Mouse (Mus musculus) intestine, postnatal 0 days (tissue): ENCODE measurements around the gene Pgc. TPM values are rescaled to one million over a fixed set of nuclear protein-coding genes. Genes with fewer than 3 reads are reported as not detected.

ENCODE experiments used
- ATAC-seq: fragments of 200-750 bp; cut with Nextera tagmentation; 2 replicates; pipeline ENCODE4 v1.8.0; 2017; ENCODE audit warnings: mild to moderate bottlenecking, moderate TSS enrichment, moderate library complexity
- H3K27ac ChIP-seq: fragments of 300-500 bp; sonication (generic); 2 replicates; pipeline ENCODE4 v1.5.1; 2014; ENCODE audit warnings: mild to moderate bottlenecking, low read depth, low read length, moderate library complexity
- H3K27me3 ChIP-seq: fragments of 300-500 bp; sonication (generic); replicated peaks from 2 replicates; pipeline ENCODE4 v1.6.1; 2014; ENCODE audit warnings: low read length, mixed read lengths; ENCODE audit not compliant: control insufficient read depth, insufficient read depth
- H3K36me3 ChIP-seq: fragments of 300-500 bp; sonication (generic); 2 replicates; pipeline ENCODE4 v1.6.1; 2014; ENCODE audit warnings: mild to moderate bottlenecking, moderate library complexity; ENCODE audit not compliant: control insufficient read depth, insufficient read depth
- H3K4me1 ChIP-seq: fragments of 300-500 bp; sonication (generic); replicated peaks from 2 replicates; pipeline ENCODE4 v1.6.1; 2014; ENCODE audit warnings: antibody characterized with exemption, low read length, mixed read lengths; ENCODE audit not compliant: control insufficient read depth, insufficient read depth
- H3K4me2 ChIP-seq: fragments of 300-500 bp; sonication (generic); replicated peaks from 2 replicates; pipeline ENCODE4 v1.6.1; 2014; ENCODE audit warnings: low read depth, mild to moderate bottlenecking, moderate library complexity
- H3K4me3 ChIP-seq: fragments of 300-500 bp; sonication (generic); 2 replicates; pipeline ENCODE4 v1.5.1; 2014; ENCODE audit warnings: low read depth, low read length
- H3K9ac ChIP-seq: fragments of 300-500 bp; sonication (generic); 2 replicates; pipeline ENCODE4 v1.6.1; 2014; ENCODE audit warnings: mild to moderate bottlenecking, low read depth, low read length
- H3K9me3 ChIP-seq: fragments of 300-500 bp; sonication (generic); 2 replicates; pipeline ENCODE4 v1.6.1; 2016; ENCODE audit warnings: mixed run types; ENCODE audit not compliant: control insufficient read depth
- CTCF ChIP-seq: sonication (generic); IDR thresholded peaks from 2 replicates; pipeline ENCODE4 v1.5.1; 2016; ENCODE audit warnings: low read depth, mild to moderate bottlenecking, control low read depth, antibody characterized with exemption, moderate library complexity
- WGBS: fragments of 180-500 bp; shearing (Covaris S2); extraction: QIAGEN DNeasy Blood & Tissue Kit; methylation state at CpG from one replicate; pipeline ENCODE4 v1.1.7; 2014; 5-methylcytosine and 5-hydroxymethylcytosine counted together
- polyA plus RNA-seq: library from polyadenylated mRNA; unstranded; fragments of >200 nt; fragmentation: Nextera tagmentation; extraction: Ambion mirVana; gene quantifications from 2 replicates; pipeline ENCODE4 v1.2.1, GENCODE M21; 2015

Pgc gene
- polyA plus RNA-seq, 1 experiment from 2014 or later: 7.4 TPM

- Histone ChIP-seq H3K9ac (peak within 1 kb of the TSS; percentile 74), H3K27ac (peak within 1 kb of the TSS; percentile 35), H3K36me3 (peaks cover 4% of the 10 kb centered on the region; the same call in 1 of the 2 replicates), H3K27me3 (no peaks in the 10 kb centered on the region), H3K4me1 (no peaks in the 10 kb centered on the region), H3K9me3 (no peaks in the 10 kb centered on the region), H3K4me2 (peak within 1 kb of the TSS; percentile 93), H3K4me3 (peak within 1 kb of the TSS; percentile 79)
- TF ChIP-seq CTCF: peak; percentile 90
- under 1% methylated on average over 71 of the region's 82 CpGs for WGBS
- ATAC-seq: peak; percentile 94
Measured at GRCm38 (mm10) chr17:47694503-47695336, 31.9 kb upstream of the Pgc start, which contains the start of gene Prickle4. TSS of gene Prickle4 (minus strand) at chr17:47694736.

- peak overlapping the region; percentile 79 for H3K4me3 ChIP-seq
- peak overlapping the region; percentile 74 for H3K9ac ChIP-seq
- peak overlapping the region; percentile 35; the same call in 1 of the 2 replicates for H3K27ac ChIP-seq
- H3K27me3 ChIP-seq: no peaks in the 10 kb centered on the region
- peak overlapping the region; percentile 93 for H3K4me2 ChIP-seq
- ATAC-seq: 0 out of 2 replicates have a peak, but pooled peaks have one; percentile 1
- H3K36me3 ChIP-seq: peaks cover 10% of the 10 kb centered on the region; the same call in 1 of the 2 replicates
- H3K9me3 ChIP-seq: no peaks in the 10 kb centered on the region
- WGBS: 1% methylated on average over 21 of the region's 23 CpGs
- H3K4me1 ChIP-seq: no peaks in the 10 kb centered on the region
- TF ChIP-seq CTCF: 0 out of 2 replicates have a peak, but pooled peaks have one; percentile 3
Measured at GRCm38 (mm10) chr17:47695337-47695710, 31.3 kb upstream of the Pgc start.

GRCm38 (mm10) chr17:47698156-47698555, 28.5 kb upstream of the Pgc start:
- Histone ChIP-seq H3K4me1 (no peaks in the 10 kb centered on the region), H3K9ac (no peak overlapping the region), H3K27ac (no peak overlapping the region), H3K4me3 (no peak overlapping the region), H3K4me2 (no peak overlapping the region), H3K9me3 (no peaks in the 10 kb centered on the region), H3K36me3 (peaks cover 33% of the 10 kb centered on the region), H3K27me3 (no peaks in the 10 kb centered on the region)
- no peak for ATAC-seq
- 88% methylated on average over 10 of the region's 10 CpGs for WGBS
- TF ChIP-seq CTCF: no peak

GRCm38 (mm10) chr17:47699055-47699454, 27.6 kb upstream of the Pgc start:
- Histone ChIP-seq H3K9me3 (no peaks in the 10 kb centered on the region), H3K4me3 (no peak overlapping the region), H3K27me3 (no peaks in the 10 kb centered on the region), H3K9ac (no peak overlapping the region), H3K4me1 (no peaks in the 10 kb centered on the region), H3K4me2 (no peak overlapping the region), H3K27ac (no peak overlapping the region), H3K36me3 (peaks cover 41% of the 10 kb centered on the region)
- no peak for TF ChIP-seq CTCF
- WGBS: 65% methylated on average over 2 of the region's 2 CpGs
- no peak for ATAC-seq

GRCm38 (mm10) chr17:47701793-47702192, 24.8 kb upstream of the Pgc start:
- no peaks in the 10 kb centered on the region for H3K27me3 ChIP-seq
- no peaks in the 10 kb centered on the region for H3K4me1 ChIP-seq
- no peak for TF ChIP-seq CTCF
- no peak overlapping the region for H3K9ac ChIP-seq
- H3K9me3 ChIP-seq: no peaks in the 10 kb centered on the region
- no peak for ATAC-seq
- no peak overlapping the region for H3K4me2 ChIP-seq
- no peak overlapping the region for H3K4me3 ChIP-seq
- H3K36me3 ChIP-seq: peaks cover 41% of the 10 kb centered on the region
- WGBS: 83% methylated on average over 9 of the region's 9 CpGs
- no peak overlapping the region for H3K27ac ChIP-seq

GRCm38 (mm10) chr17:47702548-47703345, 23.9 kb upstream of the Pgc start:
- 56% methylated on average over 28 of the region's 28 CpGs for WGBS
- H3K9ac ChIP-seq: no peak overlapping the region
- no peak for ATAC-seq

More at GRCm38 (mm10) chr17:47702548-47703345, 23.9 kb upstream of the Pgc start:
- peaks cover 41% of the 10 kb centered on the region for H3K36me3 ChIP-seq
- H3K4me1 ChIP-seq: no peaks in the 10 kb centered on the region
- H3K9me3 ChIP-seq: no peaks in the 10 kb centered on the region
- no peaks in the 10 kb centered on the region for H3K27me3 ChIP-seq
- TF ChIP-seq CTCF: no peak
- no peak overlapping the region for H3K27ac ChIP-seq
- H3K4me3 ChIP-seq: no peak overlapping the region
- no peak overlapping the region for H3K4me2 ChIP-seq
